Mouse (Mus musculus) gastrocnemius, postnatal 10 days (tissue): Measurements from ENCODE around the gene Smad5. TPM values are rescaled to one million over a fixed set of nuclear protein-coding genes. Genes with fewer than 3 reads are reported as not detected.

Experiments
- DNase-seq: peaks from one replicate; pipeline ENCODE4 v3.0.0; 2021; ENCODE audit warnings: mixed read lengths
- total RNA-seq, 2 experiments: library from RNA; stranded (reverse); gene quantifications; 2 replicates each; pipeline ENCODE4 v1.2.3; 2021

The Smad5 gene
- total RNA-seq, 2 experiments from 2014 or later = 31.7 to 38.2 TPM

GRCm38 (mm10) chr13:56701924-56702323 lies 886 bp upstream of the Smad5 start:
- no peak for DNase-seq

DNA sequence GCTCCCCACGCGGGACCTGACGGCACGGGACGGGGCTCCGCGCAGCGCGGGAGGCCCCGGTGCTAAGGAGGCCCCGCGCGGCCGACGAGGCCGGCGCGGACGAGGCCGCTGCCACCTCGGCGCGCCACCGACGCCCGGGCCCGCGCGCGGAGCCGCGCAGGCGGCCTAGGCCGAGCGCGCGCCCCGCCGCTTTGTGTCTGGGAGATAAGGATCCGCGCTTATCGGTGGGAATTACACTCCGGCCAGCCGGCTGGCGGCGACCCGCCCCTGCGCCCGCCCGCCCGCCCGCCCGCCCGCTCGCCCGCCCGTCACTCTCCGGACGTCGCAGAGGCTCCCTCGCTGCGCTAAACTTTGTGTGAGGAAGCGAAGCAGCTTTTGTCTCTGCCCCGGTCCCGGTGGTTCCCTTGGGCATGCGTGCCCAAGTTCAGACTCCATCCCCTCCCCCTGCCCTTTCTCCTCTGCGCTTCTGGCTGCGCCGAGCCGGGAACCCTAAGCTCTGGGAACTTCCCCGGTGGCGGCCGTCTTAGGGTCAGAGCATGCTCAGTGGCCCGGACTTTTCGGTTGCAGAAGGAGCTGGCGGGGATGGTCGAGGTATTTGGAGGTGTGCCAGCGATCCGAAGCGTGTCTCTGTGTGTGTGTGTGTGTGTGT lies 536 bp downstream of the Smad5 start:
- DNase-seq = peak; percentile 67

GRCm38 (mm10) chr13:56703871-56704321 lies 1.1 kb downstream of the Smad5 start:
- no peak for DNase-seq

DNA sequence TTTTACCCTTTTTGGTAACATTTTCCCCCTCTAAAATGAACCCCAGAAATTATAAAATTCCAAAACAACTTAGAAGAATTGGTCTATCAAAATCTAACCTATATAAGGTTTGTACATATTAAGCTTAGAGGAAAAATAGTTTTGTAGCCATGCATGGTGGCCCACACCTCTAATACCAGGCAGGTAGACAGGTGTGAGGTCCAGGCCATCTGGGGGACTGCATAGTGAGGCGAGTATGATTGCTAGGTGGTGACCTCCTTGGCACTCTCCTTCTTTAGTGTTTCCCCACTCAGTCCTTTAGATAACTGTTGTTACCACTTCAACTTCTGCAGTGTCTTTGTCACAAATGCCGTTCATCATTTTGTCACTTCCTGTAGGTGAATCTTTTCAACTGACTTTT lies 1.8 kb downstream of the Smad5 start:
- DNase-seq = no peak

DNA sequence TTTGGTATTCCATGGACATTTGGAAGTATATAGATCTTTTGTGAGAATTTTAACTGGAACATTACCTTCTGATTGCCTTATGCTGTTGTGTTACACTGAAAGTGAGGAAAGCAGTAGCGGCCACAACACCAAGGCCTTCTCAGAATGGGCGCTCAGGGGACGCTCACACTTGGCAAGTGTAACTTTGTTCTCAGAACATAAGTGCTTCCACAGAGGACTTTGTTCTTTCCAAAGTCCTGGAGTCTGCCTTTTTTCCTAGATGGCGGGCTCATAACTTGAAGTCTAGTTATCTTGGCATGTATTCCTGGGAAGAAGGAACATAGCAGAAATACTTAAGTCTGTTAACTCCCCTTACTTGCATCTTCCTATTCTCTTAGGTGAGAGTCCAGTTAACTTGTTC lies 4.3 kb downstream of the Smad5 start:
- DNase-seq = no peak

GRCm38 (mm10) chr13:56707606-56708005 lies 4.8 kb downstream of the Smad5 start:
- no peak for DNase-seq

GRCm38 (mm10) chr13:56710620-56711019 lies 7.8 kb downstream of the Smad5 start:
- no peak for DNase-seq

GRCm38 (mm10) chr13:56712221-56712620 lies 9.4 kb downstream of the Smad5 start:
- no peak for DNase-seq

GRCm38 (mm10) chr13:56726551-56726950 lies 23.7 kb downstream of the Smad5 start:
- DNase-seq = no peak

- DNase-seq = no peak
Observed at GRCm38 (mm10) chr13:56729046-56729445, 26.2 kb downstream of the Smad5 start.

- no peak for DNase-seq
Observed at GRCm38 (mm10) chr13:56734617-56735016, 31.8 kb downstream of the Smad5 start.

- DNase-seq = no peak
Observed at GRCm38 (mm10) chr13:56735212-56735875, 32.5 kb downstream of the Smad5 start.

- DNase-seq = no peak
Observed at GRCm38 (mm10) chr13:56739556-56739955, 36.7 kb downstream of the Smad5 start.

GRCm38 (mm10) chr13:56740496-56740895 lies 37.7 kb downstream of the Smad5 start:
- DNase-seq = no peak

DNA sequence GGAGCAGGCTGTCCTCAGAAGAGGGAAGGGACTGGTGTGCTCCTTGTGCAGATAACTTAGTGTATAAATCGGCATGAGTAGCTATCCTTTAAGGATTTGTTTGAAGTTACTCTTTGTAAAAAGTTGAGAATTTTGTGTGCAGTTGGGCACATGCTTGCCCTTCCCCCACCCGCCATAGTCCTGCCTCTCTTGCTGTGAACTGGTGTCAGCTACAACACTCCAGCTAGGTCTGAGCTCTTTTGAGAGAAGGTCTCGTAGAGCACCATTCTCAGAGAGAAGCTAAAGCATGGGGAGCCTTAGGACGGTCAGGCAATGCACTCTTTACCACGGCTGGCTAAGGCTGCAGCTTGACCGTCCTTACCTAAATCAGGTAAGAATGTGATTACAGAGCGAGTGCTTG lies 38.9 kb downstream of the Smad5 start:
- DNase-seq = no peak

- no peak for DNase-seq
Observed at GRCm38 (mm10) chr13:56742325-56742901, 39.6 kb downstream of the Smad5 start.

- DNase-seq = no peak
Observed at GRCm38 (mm10) chr13:56746739-56747532, 44.1 kb downstream of the Smad5 start.

DNA sequence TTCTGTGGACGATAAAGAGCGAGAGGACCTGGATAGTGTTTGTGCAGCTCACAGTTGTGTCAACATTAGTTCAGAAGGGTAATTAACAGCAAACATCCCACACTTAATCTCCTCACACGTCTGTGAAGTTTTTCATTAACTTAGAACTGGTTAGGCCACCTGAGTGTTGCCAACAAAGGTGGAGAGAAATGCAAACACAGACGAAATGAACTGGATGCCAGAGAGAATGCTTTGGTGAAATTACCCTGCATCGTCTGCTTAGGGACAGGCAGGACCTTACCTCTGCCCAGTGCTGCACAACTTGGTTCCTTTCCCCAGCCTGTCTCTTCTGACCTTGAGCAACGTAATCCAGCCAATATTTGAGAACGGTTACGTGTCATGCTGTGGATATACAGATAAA lies 44.7 kb downstream of the Smad5 start:
- no peak for DNase-seq

DNA sequence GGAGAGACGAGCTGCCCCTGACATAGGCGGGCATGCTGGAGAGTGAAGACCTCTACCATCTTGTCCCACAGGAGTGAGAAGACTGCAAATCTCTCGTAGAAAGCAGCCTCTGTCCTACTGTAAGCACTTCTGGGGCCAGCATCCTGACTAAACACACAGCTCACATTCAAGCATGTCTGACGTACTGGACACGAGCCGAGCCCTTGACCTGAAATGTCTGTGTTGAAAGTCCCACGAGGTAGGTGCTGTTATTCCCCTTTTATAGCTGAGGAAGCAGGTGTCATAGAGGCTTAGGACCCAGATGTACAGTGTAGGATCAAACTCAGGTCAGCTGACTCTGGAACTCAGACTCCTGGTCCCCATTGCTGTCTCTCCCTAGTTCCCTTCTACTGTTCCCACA lies 46.6 kb downstream of the Smad5 start:
- DNase-seq = no peak

DNA sequence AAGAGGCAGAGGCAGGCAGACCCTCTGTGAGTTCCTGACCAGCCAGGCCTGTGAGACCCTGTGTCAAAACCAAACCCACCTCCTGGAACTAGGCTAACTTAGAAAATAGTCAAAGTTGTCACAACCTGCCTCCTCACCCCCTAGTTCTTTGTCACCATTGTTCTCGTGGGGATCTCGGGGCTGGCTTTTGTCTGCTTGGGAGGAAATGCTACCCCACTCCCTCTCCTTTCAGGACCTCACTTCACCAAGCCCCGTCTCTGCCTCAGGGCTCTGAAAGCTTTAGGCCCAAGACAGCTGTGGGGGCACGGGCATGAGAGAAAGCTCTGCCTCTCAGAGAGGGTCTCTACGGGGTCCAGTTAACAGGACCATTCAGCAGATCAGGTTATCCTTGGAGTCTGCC lies 49.0 kb downstream of the Smad5 start:
- DNase-seq = no peak

GRCm38 (mm10) chr13:56752474-56753191 lies 49.8 kb downstream of the Smad5 start:
- no peak for DNase-seq
